24 mouse cellular contexts compared by ENCODE assay signal in genomic region chr17:47773604-47774003, GRCm38 (mm10). TPM values are rescaled to one million over a fixed set of nuclear protein-coding genes. Genes with fewer than 3 reads are reported as not detected.
DNase-seq lines count a peak whose midpoint lies in the region; ATAC-seq and TF ChIP-seq lines count a peak whose summit lies in the region.
"Had no signal": no experiment of that assay in that cellular context is flagged by ENCODE, and none has a peak within 500 bp of the region (broad histone marks: within the 10 kb centered on the region; RNA-seq: fewer than 3 reads in every experiment).

No protein-coding gene starts in this region.

- no peak for TF ChIP-seq POLR2A in CH12.LX (IDR thresholded peaks at IDR 0.05; ENCODE audit: low read depth, low read length)

- ATAC-seq in hindbrain, embryonic 13.5 days (ENCODE audit: low FRiP score) = no peak
- ATAC-seq in limb, embryonic 12.5 days (ENCODE audit: insufficient number of reproducible peaks, insufficient read depth, low FRiP score, low TSS enrichment, low read depth) = no peak
- ATAC-seq: forebrain, embryonic 13.5 days; hindbrain, embryonic 16.5 days; liver, embryonic 12.5 days; Patski had no signal

- H3K4me1 ChIP-seq in hindbrain, embryonic 10.5 days (replicated peaks) = peaks cover 5% of the 10 kb centered on the region
- no peaks in the 10 kb centered on the region for H3K4me1 ChIP-seq in hindbrain, embryonic 13.5 days (replicated peaks)
- peaks cover 38 to 64% of the 10 kb centered on the region in 2 experiments for H3K4me1 ChIP-seq in CH12.LX (ENCODE audit: control insufficient read depth in 1 of 2, insufficient read depth in 2 of 2)
- H3K4me1 ChIP-seq in limb, embryonic 12.5 days (replicated peaks) = peaks cover 24% of the 10 kb centered on the region
- H3K4me1 ChIP-seq: forebrain, embryonic 13.5 days had no signal

- no peak overlapping the region for H3K4me2 ChIP-seq in hindbrain, embryonic 13.5 days
- no peak overlapping the region for H3K4me2 ChIP-seq in CH12.LX (ENCODE audit: insufficient read depth, low read depth, poor library complexity, severe bottlenecking)
- no peak overlapping the region for H3K4me2 ChIP-seq in limb, embryonic 12.5 days
- H3K4me2 ChIP-seq: forebrain, embryonic 13.5 days; liver, embryonic 12.5 days had no signal

- H3K79me2 ChIP-seq in CH12.LX (replicated peaks; ENCODE audit: control insufficient read depth, extremely low read depth, insufficient read depth, poor library complexity, severe bottlenecking) = peaks cover 9% of the 10 kb centered on the region; the same call in 1 of the 2 replicates

- intact Hi-C loops in left cerebral cortex, postnatal 4 days (cut with DNase I) = no loop called here

- H3K27me3 ChIP-seq in hindbrain, embryonic 10.5 days (ENCODE audit: insufficient read depth, poor library complexity, severe bottlenecking) = no peaks in the 10 kb centered on the region
- no peaks in the 10 kb centered on the region for H3K27me3 ChIP-seq in hindbrain, embryonic 13.5 days
- H3K27me3 ChIP-seq in CH12.LX (replicated peaks) = no peaks in the 10 kb centered on the region
- H3K27me3 ChIP-seq in limb, embryonic 12.5 days = peaks cover under 1% of the 10 kb centered on the region; the same call in 1 of the 2 replicates
- H3K27me3 ChIP-seq: forebrain, embryonic 13.5 days; Patski had no signal

- WGBS in hindbrain, embryonic 10.5 days = 63% methylated on average over 6 of the region's 6 CpGs
- WGBS in hindbrain, embryonic 13.5 days = 71% methylated on average over 6 of the region's 6 CpGs
- 35% methylated on average over 6 of the region's 6 CpGs for WGBS in limb, embryonic 12.5 days

- no peaks in the 10 kb centered on the region for H3K36me3 ChIP-seq in hindbrain, embryonic 10.5 days
- no peaks in the 10 kb centered on the region for H3K36me3 ChIP-seq in hindbrain, embryonic 13.5 days
- peaks cover 7 to 74% of the 10 kb centered on the region in 2 experiments for H3K36me3 ChIP-seq in CH12.LX (replicated peaks in 1 of 2; ENCODE audit: control insufficient read depth in 1 of 2, insufficient read depth in 1 of 2, low read length in 1 of 2)
- H3K36me3 ChIP-seq in limb, embryonic 12.5 days = no peaks in the 10 kb centered on the region
- H3K36me3 ChIP-seq: liver, embryonic 12.5 days had no signal

- no peak for TF ChIP-seq RAD21 in CH12.LX (IDR thresholded peaks at IDR 0.05; ENCODE audit: low read depth, low read length)

- H3K27ac ChIP-seq in hindbrain, embryonic 10.5 days = 0 out of 2 replicates have a peak overlapping the region, but pooled peaks have one; percentile 17
- H3K27ac ChIP-seq in hindbrain, embryonic 13.5 days = no peak overlapping the region
- no peak overlapping the region for H3K27ac ChIP-seq in CH12.LX (ENCODE audit: insufficient read depth, low read depth)
- H3K27ac ChIP-seq in limb, embryonic 12.5 days = peak overlapping the region; percentile 86
- H3K27ac ChIP-seq: forebrain, embryonic 13.5 days; liver, embryonic 12.5 days; stomach, postnatal 0 days had no signal

- peaks cover 15% of the 10 kb centered on the region for H3K9me3 ChIP-seq in hindbrain, embryonic 10.5 days
- H3K9me3 ChIP-seq in hindbrain, embryonic 13.5 days = 0 out of 2 replicates have a peak, but pooled peaks cover 11% of the 10 kb centered on the region
- peaks cover 22% of the 10 kb centered on the region for H3K9me3 ChIP-seq in CH12.LX (replicated peaks; ENCODE audit: low read length)
- peaks cover 12% of the 10 kb centered on the region for H3K9me3 ChIP-seq in limb, embryonic 12.5 days
- H3K9me3 ChIP-seq: liver, embryonic 12.5 days had no signal

- no peak for DNase-seq in hindbrain, embryonic 10.5 days (ENCODE audit: low spot score)
- DNase-seq in CH12.LX (ENCODE audit: extremely low read depth) (no peak), adipocyte (ENCODE audit: low spot score) (peak; percentile 19), MN1 (ENCODE audit: low spot score) (no peak)
- no peak for DNase-seq in left cerebral cortex, postnatal 4 days
- DNase-seq: adrenal gland, postnatal 10 days; cerebellum, adult 11 months; cerebellum, postnatal 14 days; gastrocnemius, postnatal 36 days; heart, postnatal 36 days; kidney, adult 2 months; lung, adult 2 months; lung, postnatal 4 days; retina, postnatal 1 day had no signal

- no peak for TF ChIP-seq CTCF in CH12.LX (conservative IDR thresholded peaks at IDR 0.05 in 1 of 2, IDR thresholded peaks at IDR 0.05 in 1 of 2; ENCODE audit: low read depth in 2 of 2, low read length in 2 of 2)

- dilution Hi-C loops in CH12.LX (cut with MboI; ENCODE audit: extremely low pct_ligation_motif_present, extremely low pct_unique_long_range_greater_than_20kb, low sequenced_read_pairs) = no loop called here

- no peak for TF ChIP-seq EP300 in CH12.LX (IDR thresholded peaks at IDR 0.05; ENCODE audit: low read length)

- H3K9ac ChIP-seq in hindbrain, embryonic 13.5 days = no peak overlapping the region
- H3K9ac ChIP-seq in CH12.LX (ENCODE audit: insufficient read depth, low read depth) = no peak overlapping the region
- no peak overlapping the region for H3K9ac ChIP-seq in limb, embryonic 12.5 days (replicated peaks)
- H3K9ac ChIP-seq: forebrain, embryonic 13.5 days; liver, embryonic 12.5 days had no signal

- H3K4me3 ChIP-seq in hindbrain, embryonic 10.5 days = no peak overlapping the region
- H3K4me3 ChIP-seq in hindbrain, embryonic 13.5 days = no peak overlapping the region
- H3K4me3 ChIP-seq in CH12.LX (replicated peaks in 1 of 3; ENCODE audit: low read depth in 2 of 3, low read length in 2 of 3, poor library complexity in 1 of 3) = no peak overlapping the region
- no peak overlapping the region for H3K4me3 ChIP-seq in limb, embryonic 12.5 days (replicated peaks)
- H3K4me3 ChIP-seq: forebrain, embryonic 13.5 days; liver, embryonic 12.5 days had no signal

- in situ Hi-C loops in CH12.LX (cut with MboI; ENCODE audit: low pct_ligation_motif_present, low pct_unique_long_range_greater_than_20kb, low sequenced_read_pairs) = no loop called here

TF ChIP-seq in CH12.LX, 34 proteins besides CTCF, POLR2A, EP300 and RAD21:
- no peak for TF ChIP-seq MAX (IDR thresholded peaks at IDR 0.05; ENCODE audit: low read length)
- TF ChIP-seq IRF4 (IDR thresholded peaks at IDR 0.05; ENCODE audit: low read depth, low read length) = peak; percentile 22; the same call in 1 of the 2 replicates

RNA-seq across cellular contexts. Expression of gene Tfeb, which starts 36.8 kb away (rescaled TPM):
- 2.2 and 3.7 TPM in 2 replicates for polyA plus RNA-seq in hindbrain, embryonic 10.5 days (2016; fragmentation: Nextera tagmentation; extraction: Ambion mirVana)
- polyA plus RNA-seq in hindbrain, embryonic 13.5 days (2015; fragmentation: Nextera tagmentation; extraction: Ambion mirVana) = 2.8 and 3.3 TPM in 2 replicates
- total RNA-seq in CH12.LX (2012; rRNA removed) (49.3 and 57.3 TPM in 2 replicates), CH12.LX (2014; rRNA removed) (26.9 and 29.1 TPM in 2 replicates)
- polyA plus RNA-seq in CH12.LX (2012; ENCODE audit: insufficient read length, low read depth) = 39.9 and 41.3 TPM in 2 replicates
- 8.6 and 8.8 TPM in 2 replicates for polyA plus RNA-seq in limb, embryonic 12.5 days (2016; fragmentation: Nextera tagmentation; extraction: Ambion mirVana)
- total RNA-seq in left cerebral cortex, postnatal 4 days (2021) = 1 to 10 TPM; 5.0 to 5.7 TPM

RNA-seq across cellular contexts. Expression of gene Pgc, which starts 47.0 kb away (rescaled TPM):
- 0.15 TPM in 1 of 2 replicates, not detected in the other for polyA plus RNA-seq in hindbrain, embryonic 10.5 days (2016; fragmentation: Nextera tagmentation; extraction: Ambion mirVana)
- polyA plus RNA-seq in hindbrain, embryonic 13.5 days (2015; fragmentation: Nextera tagmentation; extraction: Ambion mirVana) = not detected in 2 replicates
- total RNA-seq in CH12.LX (2012; rRNA removed) = not detected in 2 replicates
- total RNA-seq in CH12.LX (2014; rRNA removed) = not detected in 2 replicates
- polyA plus RNA-seq in CH12.LX (2012; ENCODE audit: insufficient read length, low read depth) = not detected in 2 replicates
- polyA plus RNA-seq in limb, embryonic 12.5 days (2016; fragmentation: Nextera tagmentation; extraction: Ambion mirVana) = not detected in 2 replicates
- not detected for total RNA-seq in left cerebral cortex, postnatal 4 days (2021)
- total RNA-seq: adrenal gland, postnatal 10 days; gastrocnemius, postnatal 36 days; heart, postnatal 36 days; layer of hippocampus, postnatal 14 days; left cerebral cortex, postnatal 10 days had no signal
- polyA plus RNA-seq: forebrain, embryonic 13.5 days; frontal cortex, adult 2 months; hindbrain, embryonic 16.5 days; liver, embryonic 12.5 days; Patski had no signal

Comparison
In these comparisons a context has a peak if more than half of its experiments do, and no peak if none do; other contexts are left out.
1. H3K27ac ChIP-seq: peak in hindbrain, embryonic 10.5 days (single experiment) and limb, embryonic 12.5 days (single experiment); none in hindbrain, embryonic 13.5 days (single experiment) and CH12.LX (single experiment).